Mouse (Mus musculus): ENCODE results near the gene Gast. TPM values are rescaled to one million over a fixed set of nuclear protein-coding genes. Genes with fewer than 3 reads are reported as not detected.

Gast gene
- polyA plus RNA-seq, 2 experiments, result not detected

GRCm38 (mm10) chr11:100385016-100385415 is 50.8 kb downstream of the Gast start:
- Histone ChIP-seq H3K36me3 (replicated peaks; ENCODE audit: control insufficient read depth, insufficient read depth, low read depth) (no peaks in the 10 kb centered on the region; the same call in 1 of the 2 replicates), H3K4me3 (ENCODE audit: insufficient read depth in 1 of 2, low read depth in 2 of 2, low read length in 2 of 2) (no peak overlapping the region), H3K4me1 (replicated peaks; ENCODE audit: control insufficient read depth in 2 of 2, insufficient read depth in 2 of 2, low read length in 1 of 2) (0 out of 4 replicates have a peak, but pooled peaks cover 0 to 6% of the 10 kb centered on the region in 2 experiments), H3K9ac (replicated peaks) (no peak overlapping the region), H3K9me3 (ENCODE audit: control insufficient read depth, low read length) (no peaks in the 10 kb centered on the region), H3K27ac (no peak overlapping the region), H3K27me3 (ENCODE audit: control insufficient read depth, insufficient read depth, low read length) (no peaks in the 10 kb centered on the region), H3K4me2 (ENCODE audit: low read depth) (no peak overlapping the region)
- 74% methylated on average over 3 of the region's 3 CpGs for whole genome bisulfite sequencing (ENCODE audit: insufficient replicate concordance)
- ATAC-seq (ENCODE audit: insufficient read depth), result no peak
- TF ChIP-seq CTCF (IDR thresholded peaks at IDR 0.05; ENCODE audit: low read depth) (no peak), EP300 (IDR thresholded peaks at IDR 0.05; ENCODE audit: low read depth) (no peak)
- no peak for DNase-seq (ENCODE audit: low read depth in 3 of 3, low spot score in 3 of 3)

- H3K27ac ChIP-seq, result no peak overlapping the region
- no peaks in the 10 kb centered on the region; the same call in 1 of the 2 replicates for H3K36me3 ChIP-seq (replicated peaks; ENCODE audit: control insufficient read depth, insufficient read depth, low read depth)
- H3K9ac ChIP-seq (replicated peaks), result no peak overlapping the region
- no peak overlapping the region for H3K4me2 ChIP-seq (ENCODE audit: low read depth)
- WGBS (ENCODE audit: insufficient replicate concordance), result 41% methylated on average over 5 of the region's 5 CpGs
- no peaks in the 10 kb centered on the region for H3K9me3 ChIP-seq (ENCODE audit: control insufficient read depth, low read length)
- no peak overlapping the region for H3K4me3 ChIP-seq (ENCODE audit: insufficient read depth in 1 of 2, low read depth in 2 of 2, low read length in 2 of 2)
- DNase-seq (ENCODE audit: low read depth in 3 of 3, low spot score in 3 of 3), result no peak
- ATAC-seq (ENCODE audit: insufficient read depth), result no peak
- no peaks in the 10 kb centered on the region for H3K27me3 ChIP-seq (ENCODE audit: control insufficient read depth, insufficient read depth, low read length)
- no peak for TF ChIP-seq CTCF (IDR thresholded peaks at IDR 0.05; ENCODE audit: low read depth)
- no peak for TF ChIP-seq EP300 (IDR thresholded peaks at IDR 0.05; ENCODE audit: low read depth)
- 0 out of 4 replicates have a peak, but pooled peaks cover 0 to 11% of the 10 kb centered on the region in 2 experiments for H3K4me1 ChIP-seq (replicated peaks; ENCODE audit: control insufficient read depth in 2 of 2, insufficient read depth in 2 of 2, low read length in 1 of 2)
These were observed 52.4 kb downstream of the Gast start for GRCm38 (mm10) chr11:100386586-100386985.

Other genes starting within 250 kb of the Gast start
- gene Krt32, start 246.2 kb upstream of the Gast start, polyA plus RNA-seq (2012; rRNA removed), result not detected in 2 replicates
- not detected in 2 replicates for gene Krt32, start 246.2 kb upstream of the Gast start, polyA plus RNA-seq (2014; fragmentation: Nextera tagmentation; extraction: Ambion mirVana)
- not detected in 2 replicates for gene Krt35, start 238.2 kb upstream of the Gast start, polyA plus RNA-seq (2012; rRNA removed)
- not detected in 2 replicates for gene Krt35, start 238.2 kb upstream of the Gast start, polyA plus RNA-seq (2014; fragmentation: Nextera tagmentation; extraction: Ambion mirVana)
- not detected in 2 replicates for gene Krt36, start 228.8 kb upstream of the Gast start, polyA plus RNA-seq (2012; rRNA removed)
- not detected in 2 replicates for gene Krt36, start 228.8 kb upstream of the Gast start, polyA plus RNA-seq (2014; fragmentation: Nextera tagmentation; extraction: Ambion mirVana)
- 0.08 TPM in 1 of 2 replicates, not detected in the other for gene Krt13, start 212.8 kb upstream of the Gast start, polyA plus RNA-seq (2012; rRNA removed)
- gene Krt13, start 212.8 kb upstream of the Gast start, polyA plus RNA-seq (2014; fragmentation: Nextera tagmentation; extraction: Ambion mirVana), result not detected in 2 replicates
- 0.18 and 0.35 TPM in 2 replicates for gene Krt15, start 198.5 kb upstream of the Gast start, polyA plus RNA-seq (2012; rRNA removed)
- gene Krt15, start 198.5 kb upstream of the Gast start, polyA plus RNA-seq (2014; fragmentation: Nextera tagmentation; extraction: Ambion mirVana), result 0.08 TPM in 1 of 2 replicates, not detected in the other
- 1.8 and 2.0 TPM in 2 replicates for gene Krt19, start 185.7 kb upstream of the Gast start, polyA plus RNA-seq (2012; rRNA removed)
- 1.2 and 2.4 TPM in 2 replicates for gene Krt19, start 185.7 kb upstream of the Gast start, polyA plus RNA-seq (2014; fragmentation: Nextera tagmentation; extraction: Ambion mirVana)
- gene Krt9, start 141.2 kb upstream of the Gast start, polyA plus RNA-seq (2012; rRNA removed), result not detected in 2 replicates
- not detected in 2 replicates for gene Krt9, start 141.2 kb upstream of the Gast start, polyA plus RNA-seq (2014; fragmentation: Nextera tagmentation; extraction: Ambion mirVana)
- gene Krt14, start 126.9 kb upstream of the Gast start, polyA plus RNA-seq (2012; rRNA removed), result 0.40 and 0.42 TPM in 2 replicates
- 0.13 and 0.25 TPM in 2 replicates for gene Krt14, start 126.9 kb upstream of the Gast start, polyA plus RNA-seq (2014; fragmentation: Nextera tagmentation; extraction: Ambion mirVana)
- gene Krt16, start 85.5 kb upstream of the Gast start, polyA plus RNA-seq (2012; rRNA removed), result not detected in 2 replicates
- not detected in 2 replicates for gene Krt16, start 85.5 kb upstream of the Gast start, polyA plus RNA-seq (2014; fragmentation: Nextera tagmentation; extraction: Ambion mirVana)
- gene Krt17, start 73.4 kb upstream of the Gast start, polyA plus RNA-seq (2012; rRNA removed), result 0.11 and 0.15 TPM in 2 replicates
- 0.18 and 0.20 TPM in 2 replicates for gene Krt17, start 73.4 kb upstream of the Gast start, polyA plus RNA-seq (2014; fragmentation: Nextera tagmentation; extraction: Ambion mirVana)
- gene Krt42, start 64.5 kb upstream of the Gast start, polyA plus RNA-seq (2012; rRNA removed), result not detected in 2 replicates
- not detected in 2 replicates for gene Krt42, start 64.5 kb upstream of the Gast start, polyA plus RNA-seq (2014; fragmentation: Nextera tagmentation; extraction: Ambion mirVana)
- gene Eif1, start 14.5 kb upstream of the Gast start, polyA plus RNA-seq (2012; rRNA removed), result 96.0 and 191 TPM in 2 replicates
- gene Eif1, start 14.5 kb upstream of the Gast start, polyA plus RNA-seq (2014; fragmentation: Nextera tagmentation; extraction: Ambion mirVana), result 1,798 and 1,809 TPM in 2 replicates
- gene Hap1, start 21.7 kb downstream of the Gast start, polyA plus RNA-seq (2012; rRNA removed), result 0.23 and 0.51 TPM in 2 replicates
- 0.06 and 0.38 TPM in 2 replicates for gene Hap1, start 21.7 kb downstream of the Gast start, polyA plus RNA-seq (2014; fragmentation: Nextera tagmentation; extraction: Ambion mirVana)
- gene Jup, start 63.4 kb downstream of the Gast start, polyA plus RNA-seq (2012; rRNA removed), result 8.5 and 10.5 TPM in 2 replicates
- gene Jup, start 63.4 kb downstream of the Gast start, polyA plus RNA-seq (2014; fragmentation: Nextera tagmentation; extraction: Ambion mirVana), result 8.6 and 9.6 TPM in 2 replicates
- gene P3h4, start 80.4 kb downstream of the Gast start, polyA plus RNA-seq (2012; rRNA removed), result 2.5 and 2.8 TPM in 2 replicates
- 2.8 and 3.9 TPM in 2 replicates for gene P3h4, start 80.4 kb downstream of the Gast start, polyA plus RNA-seq (2014; fragmentation: Nextera tagmentation; extraction: Ambion mirVana)
- 4.4 and 5.3 TPM in 2 replicates for gene Fkbp10, start 81.3 kb downstream of the Gast start, polyA plus RNA-seq (2012; rRNA removed)
- gene Fkbp10, start 81.3 kb downstream of the Gast start, polyA plus RNA-seq (2014; fragmentation: Nextera tagmentation; extraction: Ambion mirVana), result 5.0 and 6.3 TPM in 2 replicates
- 10.2 and 13.0 TPM in 2 replicates for gene Nt5c3b, start 107.4 kb downstream of the Gast start, polyA plus RNA-seq (2012; rRNA removed)
- 15.5 and 16.3 TPM in 2 replicates for gene Nt5c3b, start 107.4 kb downstream of the Gast start, polyA plus RNA-seq (2014; fragmentation: Nextera tagmentation; extraction: Ambion mirVana)
- 0.08 and 0.16 TPM in 2 replicates for gene Klhl10, start 107.5 kb downstream of the Gast start, polyA plus RNA-seq (2012; rRNA removed)
- gene Klhl10, start 107.5 kb downstream of the Gast start, polyA plus RNA-seq (2014; fragmentation: Nextera tagmentation; extraction: Ambion mirVana), result 0.11 and 0.15 TPM in 2 replicates
- 0.90 and 1.2 TPM in 2 replicates for gene Klhl11, start 138.3 kb downstream of the Gast start, polyA plus RNA-seq (2012; rRNA removed)
- 1.8 and 2.2 TPM in 2 replicates for gene Klhl11, start 138.3 kb downstream of the Gast start, polyA plus RNA-seq (2014; fragmentation: Nextera tagmentation; extraction: Ambion mirVana)
- gene Acly, start 193.6 kb downstream of the Gast start, polyA plus RNA-seq (2012; rRNA removed), result 35.5 and 45.9 TPM in 2 replicates
- 68.2 and 76.7 TPM in 2 replicates for gene Acly, start 193.6 kb downstream of the Gast start, polyA plus RNA-seq (2014; fragmentation: Nextera tagmentation; extraction: Ambion mirVana)
- gene Ttc25, start 211.2 kb downstream of the Gast start, polyA plus RNA-seq (2012; rRNA removed), result 0.01 and 0.03 TPM in 2 replicates
- gene Ttc25, start 211.2 kb downstream of the Gast start, polyA plus RNA-seq (2014; fragmentation: Nextera tagmentation; extraction: Ambion mirVana), result 0.13 and 0.19 TPM in 2 replicates
- 5.2 and 6.3 TPM in 2 replicates for gene Cnp, start 240.5 kb downstream of the Gast start, polyA plus RNA-seq (2012; rRNA removed)
- gene Cnp, start 240.5 kb downstream of the Gast start, polyA plus RNA-seq (2014; fragmentation: Nextera tagmentation; extraction: Ambion mirVana), result 10.0 and 12.0 TPM in 2 replicates